Mouse (Mus musculus) adipocyte (in vitro differentiated cells): ENCODE data around the gene Ehbp1l1.

ENCODE experiments used
- DNase-seq: peaks from one replicate; pipeline ENCODE4 v3.0.0-alpha.2; 2016; ENCODE audit warnings: low spot score

The Ehbp1l1 gene

DNA sequence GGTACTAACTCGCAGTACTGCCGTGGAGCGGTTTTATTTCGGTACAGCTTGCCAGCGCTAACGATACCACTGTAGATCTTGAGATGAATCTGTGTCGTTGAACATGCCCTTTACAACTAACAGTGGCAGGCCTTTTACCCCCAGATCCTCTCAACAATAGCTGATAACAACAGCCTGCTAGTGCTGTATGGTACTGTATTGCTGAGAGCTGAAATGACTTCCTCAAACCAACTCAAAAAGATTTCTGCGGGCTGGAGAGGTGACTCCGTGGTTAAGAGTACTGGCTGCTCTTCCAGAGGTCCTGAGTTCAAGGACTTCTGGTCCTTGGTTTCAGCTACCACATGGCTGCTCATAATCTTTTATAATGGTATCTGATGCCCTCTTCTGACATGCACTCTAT lies 8.2 kb upstream of the Ehbp1l1 start:
- DNase-seq, result no peak

DNA sequence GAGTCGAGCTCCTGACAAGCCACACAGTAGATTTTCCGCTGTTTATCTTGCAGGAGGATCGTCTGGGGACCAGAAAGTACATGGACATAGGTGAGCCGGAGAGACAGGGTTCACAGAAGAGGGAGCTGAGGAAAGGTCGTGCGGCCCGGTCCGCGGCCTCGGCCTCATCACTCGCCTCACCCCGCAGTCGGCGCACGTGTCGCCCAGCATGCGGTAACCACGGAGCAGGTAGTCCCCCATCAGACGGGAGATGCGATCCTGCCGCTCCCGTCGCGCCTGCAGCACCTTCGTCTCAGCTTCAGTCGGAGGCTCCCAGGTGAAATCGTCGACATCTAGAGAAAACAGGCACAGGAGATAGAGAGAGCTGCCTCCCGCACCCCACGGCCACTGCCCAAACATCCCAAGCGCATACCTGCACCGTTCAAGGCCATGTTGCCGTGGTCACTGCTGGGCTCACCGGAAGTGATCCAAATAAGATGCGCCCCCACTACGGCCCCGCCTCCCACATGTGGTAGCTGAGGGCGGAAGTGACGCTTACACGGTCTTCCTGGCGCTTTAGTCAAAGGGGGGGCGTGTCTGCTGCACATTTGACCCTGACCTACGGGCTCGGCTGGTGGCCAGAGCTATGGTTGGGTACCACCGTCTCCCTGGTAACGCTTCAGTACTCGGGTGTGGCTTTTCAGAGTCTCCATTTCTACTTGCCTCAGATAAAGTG lies 5.3 kb upstream of the Ehbp1l1 start:
- DNase-seq, result peak; percentile 97

DNA sequence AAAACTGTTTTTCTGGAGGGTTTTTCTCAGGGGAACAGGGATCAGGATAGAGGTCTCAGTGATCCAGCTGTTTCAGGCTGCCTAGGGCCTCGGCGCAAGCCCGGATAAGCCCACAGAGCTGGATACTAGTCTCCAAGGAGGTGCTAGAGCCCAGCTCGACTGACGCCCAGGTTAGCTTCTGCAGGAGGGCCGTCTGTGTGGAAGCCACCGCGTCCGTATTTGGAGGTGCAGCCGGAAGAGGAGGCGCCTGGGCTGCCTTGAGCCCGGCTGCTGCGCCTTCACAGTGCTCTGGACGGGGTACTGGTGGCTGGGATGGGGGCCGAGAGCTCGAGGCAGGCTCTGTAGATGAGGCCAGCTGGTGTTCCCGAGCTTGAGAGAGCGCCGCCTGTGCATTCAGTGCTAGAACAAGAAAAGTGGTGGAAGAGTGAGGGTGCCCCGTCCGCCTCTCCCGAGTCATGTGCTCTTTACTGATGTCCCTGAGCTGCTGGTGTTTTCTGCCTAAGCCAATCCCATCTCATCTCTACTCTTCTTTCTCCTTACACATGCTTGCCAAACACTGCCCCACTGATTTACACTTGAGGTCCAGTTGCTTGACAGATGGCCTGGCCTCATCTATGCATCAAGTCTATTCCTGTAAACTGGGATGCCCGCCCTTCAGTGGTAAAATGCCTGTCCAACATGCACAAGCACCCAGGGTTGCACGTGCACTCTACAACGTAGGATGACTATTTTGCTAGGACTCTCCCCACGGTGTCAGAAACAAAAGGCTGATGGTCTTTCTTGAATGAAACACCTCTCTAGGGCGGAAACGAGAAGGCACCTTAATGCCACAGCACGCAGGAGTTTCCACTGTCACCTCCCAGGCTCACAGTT lies 4.4 kb upstream of the Ehbp1l1 start:
- DNase-seq, result no peak

DNA sequence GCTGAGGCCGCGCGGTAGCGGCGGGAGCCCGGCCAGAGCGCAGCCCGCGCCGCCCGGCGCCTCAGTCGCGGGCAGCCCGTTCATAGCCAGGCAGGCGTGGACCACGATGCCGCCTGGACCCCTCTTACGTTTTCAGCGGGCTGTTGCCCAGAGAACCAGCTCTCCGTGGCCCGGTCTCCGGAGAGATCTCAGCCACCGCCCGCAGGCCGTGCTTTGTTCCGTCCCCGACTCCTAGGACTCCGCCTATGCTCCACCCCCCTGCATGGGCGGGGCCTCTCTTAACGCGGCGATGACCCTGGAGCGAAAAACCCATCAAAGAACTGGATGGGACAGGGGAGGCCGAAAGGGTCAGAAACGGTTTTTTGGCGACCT lies 3.3 kb upstream of the Ehbp1l1 start, which contains the start of gene Fam89b:
Fam89b (minus strand) TSS at position 210 of the 372 bp plus-strand sequence.
- peak; percentile 92 for DNase-seq

DNA sequence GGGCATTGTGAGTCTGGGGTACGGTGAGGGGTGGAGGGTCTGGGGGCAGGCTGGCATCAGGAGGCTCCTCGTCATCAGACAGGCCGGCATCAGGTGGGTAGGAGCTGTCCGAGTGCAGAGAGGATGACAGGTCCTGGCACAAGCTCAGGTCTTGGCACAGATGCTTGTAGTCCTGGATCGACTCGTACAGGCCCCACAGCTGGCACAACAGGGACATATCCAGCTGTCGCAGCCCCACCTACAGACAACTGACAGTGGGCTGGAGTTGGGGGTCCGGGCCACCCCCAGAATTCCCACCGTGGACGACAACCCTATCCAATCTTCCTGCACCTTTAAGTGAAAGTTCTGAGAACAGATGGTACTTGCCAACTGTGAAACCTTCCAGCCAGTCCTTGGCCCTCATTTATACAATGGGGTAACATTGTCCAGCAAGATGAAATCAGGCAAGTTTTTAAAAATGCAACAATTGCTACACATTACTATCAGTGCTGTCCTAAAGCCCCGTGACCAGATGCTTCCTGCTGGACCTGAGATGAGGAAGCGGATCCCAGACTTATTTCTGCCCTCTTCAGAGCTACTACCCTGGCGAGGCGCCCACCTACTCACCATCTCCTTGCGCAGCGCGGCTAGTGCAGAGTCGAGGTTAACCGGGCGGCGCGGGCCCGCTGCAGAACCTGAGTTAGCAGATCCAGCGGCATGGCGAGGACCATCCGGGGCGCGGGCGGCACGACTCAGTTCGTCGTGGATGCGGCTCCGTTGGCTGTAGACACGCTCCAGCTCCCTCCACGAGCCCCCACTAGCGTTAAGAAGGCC lies 2.7 kb upstream of the Ehbp1l1 start:
- DNase-seq, result peak; percentile 69

DNA sequence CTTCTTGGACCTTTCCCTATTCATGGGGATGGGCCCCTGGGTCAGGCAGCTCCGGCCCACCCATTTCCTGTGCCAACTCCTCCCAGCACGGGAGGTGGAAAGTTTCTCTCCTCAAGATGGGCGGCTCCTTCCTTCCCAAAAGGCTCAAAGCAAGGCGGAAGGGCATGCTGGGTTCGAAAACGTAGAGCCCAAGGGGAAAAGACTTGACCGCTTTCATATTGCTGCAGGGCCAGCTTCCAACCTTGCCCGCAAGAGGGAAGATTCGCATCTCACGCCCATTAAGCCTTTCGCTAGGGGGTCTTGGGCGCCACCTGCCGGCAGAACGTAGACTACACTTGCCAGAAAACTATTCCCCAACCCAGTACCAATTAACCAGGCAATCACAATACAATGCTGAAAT lies 1.6 kb upstream of the Ehbp1l1 start:
- DNase-seq, result peak; percentile 87

DNA sequence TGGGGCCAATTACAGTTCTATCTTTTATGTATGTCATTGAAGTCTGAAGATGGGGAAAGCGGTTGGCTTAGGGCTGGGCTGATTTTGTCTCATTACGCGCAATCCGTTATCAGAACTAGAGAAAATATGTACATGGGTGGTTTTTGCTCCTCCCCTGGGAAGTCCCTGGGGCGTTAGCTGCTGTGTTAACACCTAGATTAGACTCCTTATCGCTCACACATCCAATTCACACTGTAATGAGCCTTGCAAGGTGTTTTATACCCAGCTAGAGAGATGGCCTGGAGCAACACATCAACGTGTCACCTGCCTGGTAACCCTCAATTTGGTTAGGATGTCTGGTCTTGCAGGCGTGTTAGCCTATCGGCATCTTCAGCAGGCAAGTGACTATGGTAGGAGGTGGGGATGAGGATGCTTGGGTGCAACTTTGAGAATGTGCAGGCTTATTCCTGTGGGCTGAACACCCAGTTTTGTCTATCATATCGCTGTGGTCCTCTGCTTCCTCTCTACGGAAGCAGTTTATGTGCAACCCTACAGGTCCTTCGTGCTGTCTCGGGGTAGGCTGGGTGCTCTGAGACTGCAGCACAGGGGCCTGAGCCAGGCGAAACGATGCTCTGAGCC lies 953 bp upstream of the Ehbp1l1 start:
- no peak for DNase-seq

DNA sequence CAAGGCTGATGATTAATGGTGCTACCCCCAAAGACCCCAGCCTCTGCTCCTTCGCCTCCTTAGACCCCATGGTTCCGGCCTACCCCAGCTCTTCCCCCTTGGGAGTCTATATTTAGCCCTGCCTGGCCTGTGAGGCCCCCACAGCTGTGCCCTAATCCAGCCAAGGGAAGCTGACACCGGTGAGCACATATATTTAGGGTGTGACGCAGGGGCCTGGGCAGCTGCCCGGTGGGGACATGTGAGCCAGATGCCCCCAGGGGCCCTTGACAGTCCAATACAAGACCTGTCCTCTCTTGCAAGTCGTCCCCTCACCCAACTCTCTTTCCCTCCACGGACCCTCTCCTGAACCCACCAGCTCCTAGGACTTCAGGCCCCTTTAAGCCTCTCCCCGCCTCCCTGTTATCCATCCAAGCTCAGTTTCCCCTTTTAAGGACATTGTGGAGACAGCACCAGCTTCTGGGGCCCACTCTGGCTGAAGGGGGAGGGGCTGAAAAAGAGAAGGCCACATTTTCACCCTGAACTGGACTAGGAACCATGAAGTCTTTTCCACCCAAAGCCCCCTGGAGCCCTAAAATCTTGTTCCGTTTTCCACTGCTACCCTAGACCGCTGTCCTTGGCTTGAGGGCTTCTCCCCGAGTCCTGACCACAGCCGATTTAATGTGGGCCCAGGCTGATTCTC lies 949 bp downstream of the Ehbp1l1 start:
- peak; percentile 80 for DNase-seq

DNA sequence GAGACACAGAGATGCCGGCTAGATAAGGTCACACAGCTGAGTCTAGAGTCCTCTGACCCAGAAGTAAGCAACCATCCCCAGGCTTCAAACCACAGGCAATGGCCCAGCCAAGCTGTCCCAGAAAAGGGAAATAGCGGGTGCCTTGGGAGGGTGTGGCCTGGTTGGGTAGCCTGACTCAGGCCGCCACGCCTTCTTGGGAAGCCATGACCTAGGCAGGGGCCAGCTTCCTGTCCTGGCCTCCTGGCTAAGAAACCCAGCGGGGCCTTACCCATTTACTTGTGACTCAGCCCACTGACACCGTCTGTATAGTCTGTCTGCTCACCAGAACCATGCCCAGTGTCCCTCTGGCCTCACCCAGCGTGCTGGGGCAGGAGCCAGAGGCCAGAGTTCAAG lies 1.6 kb downstream of the Ehbp1l1 start:
- peak; percentile 96 for DNase-seq

DNA sequence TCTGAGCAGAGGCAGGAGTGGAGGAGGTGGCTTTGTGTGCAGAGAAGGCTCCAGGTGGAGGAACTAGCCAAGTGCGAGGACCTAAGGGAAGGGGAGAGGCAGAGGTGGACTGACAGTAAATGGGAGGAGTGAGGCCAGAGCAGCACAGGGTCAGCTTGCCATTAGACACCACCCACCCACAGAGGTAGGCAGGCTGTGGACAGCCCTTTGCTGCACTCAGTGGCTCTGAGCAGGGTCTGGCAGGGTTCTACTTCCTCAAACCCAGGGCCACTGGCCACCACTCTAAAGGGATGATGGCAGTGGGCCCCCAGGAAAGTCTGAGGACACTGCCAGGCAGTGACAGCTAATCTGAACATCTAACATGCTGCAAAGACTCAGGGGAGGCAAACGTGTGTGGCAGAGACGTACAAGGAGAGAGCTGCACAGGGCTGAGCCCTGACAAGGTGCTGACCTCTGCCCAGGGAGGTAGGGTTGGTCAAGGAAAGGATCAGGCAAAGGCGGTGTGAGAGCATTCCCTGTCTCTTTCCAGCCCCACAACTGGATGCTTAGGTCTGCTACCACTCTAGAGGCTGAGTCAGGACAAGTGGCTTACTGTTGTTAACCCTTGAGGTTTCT lies 2.1 kb downstream of the Ehbp1l1 start:
- no peak for DNase-seq

DNA sequence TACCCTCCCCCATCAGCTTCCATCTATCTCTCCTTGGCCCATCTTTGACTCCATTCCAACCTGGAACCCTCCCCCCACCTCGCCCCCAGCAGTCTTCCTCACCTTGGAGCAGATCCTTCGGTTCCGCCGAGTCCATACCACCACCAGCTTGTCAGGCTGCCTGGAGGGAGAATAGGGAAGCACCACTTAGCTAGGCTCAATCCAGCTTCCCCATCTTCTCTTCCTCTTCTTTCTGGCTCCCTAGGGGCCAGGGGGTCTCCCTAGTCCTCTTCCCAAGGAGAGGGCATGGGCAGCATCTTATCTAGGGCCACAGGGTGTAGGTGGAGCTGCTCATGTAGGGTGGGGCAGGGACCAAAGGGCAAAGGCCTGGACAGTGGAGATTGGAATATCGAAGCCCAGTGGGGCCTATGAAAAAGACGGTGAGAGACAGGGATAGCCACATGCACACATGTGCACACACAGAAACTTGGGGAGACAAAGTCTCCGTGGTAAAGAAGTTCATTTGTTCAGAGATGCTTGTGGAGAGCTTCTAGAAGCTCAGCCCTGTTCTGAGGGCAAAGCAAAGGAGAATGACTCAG lies 3.2 kb downstream of the Ehbp1l1 start:
- no peak for DNase-seq

DNA sequence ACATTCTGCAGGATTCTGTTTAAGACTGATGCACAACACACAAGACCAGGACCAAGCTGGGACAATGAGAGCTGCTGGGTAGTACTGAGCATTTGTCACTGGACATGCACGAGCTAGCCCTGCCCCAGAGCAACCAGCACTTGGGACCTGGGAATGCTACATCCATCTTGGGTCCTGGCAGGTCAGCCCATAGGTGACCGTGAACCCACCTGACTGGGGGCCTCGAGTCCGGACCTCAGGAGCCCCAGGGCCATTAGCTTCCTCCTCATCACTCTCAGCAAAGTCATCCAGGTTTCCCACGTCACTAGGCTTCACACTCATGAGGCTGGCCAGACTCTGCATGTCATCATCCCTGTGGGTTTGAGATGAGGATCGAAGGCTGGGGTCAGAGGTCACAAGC lies 4.9 kb downstream of the Ehbp1l1 start:
- DNase-seq, result no peak

DNA sequence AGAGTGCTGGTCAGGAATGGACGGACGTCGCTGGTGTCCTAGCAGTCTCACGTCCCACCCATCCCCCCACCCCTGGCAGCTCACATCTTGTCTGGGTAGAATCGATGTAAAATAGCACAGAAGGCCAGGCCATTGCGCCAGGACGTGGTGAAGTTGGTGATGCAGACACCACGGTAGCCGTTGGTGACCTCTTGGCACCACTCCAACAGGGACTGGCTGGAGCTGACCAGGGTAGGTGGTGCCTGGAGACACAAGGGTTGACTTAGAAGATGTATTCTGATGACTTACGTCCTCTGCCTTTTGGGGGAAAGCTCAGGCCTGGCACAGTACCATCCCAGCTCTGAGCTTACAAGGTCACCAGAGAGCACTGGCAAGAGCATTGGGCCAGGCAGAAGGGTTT lies 9.2 kb downstream of the Ehbp1l1 start:
- no peak for DNase-seq

DNA sequence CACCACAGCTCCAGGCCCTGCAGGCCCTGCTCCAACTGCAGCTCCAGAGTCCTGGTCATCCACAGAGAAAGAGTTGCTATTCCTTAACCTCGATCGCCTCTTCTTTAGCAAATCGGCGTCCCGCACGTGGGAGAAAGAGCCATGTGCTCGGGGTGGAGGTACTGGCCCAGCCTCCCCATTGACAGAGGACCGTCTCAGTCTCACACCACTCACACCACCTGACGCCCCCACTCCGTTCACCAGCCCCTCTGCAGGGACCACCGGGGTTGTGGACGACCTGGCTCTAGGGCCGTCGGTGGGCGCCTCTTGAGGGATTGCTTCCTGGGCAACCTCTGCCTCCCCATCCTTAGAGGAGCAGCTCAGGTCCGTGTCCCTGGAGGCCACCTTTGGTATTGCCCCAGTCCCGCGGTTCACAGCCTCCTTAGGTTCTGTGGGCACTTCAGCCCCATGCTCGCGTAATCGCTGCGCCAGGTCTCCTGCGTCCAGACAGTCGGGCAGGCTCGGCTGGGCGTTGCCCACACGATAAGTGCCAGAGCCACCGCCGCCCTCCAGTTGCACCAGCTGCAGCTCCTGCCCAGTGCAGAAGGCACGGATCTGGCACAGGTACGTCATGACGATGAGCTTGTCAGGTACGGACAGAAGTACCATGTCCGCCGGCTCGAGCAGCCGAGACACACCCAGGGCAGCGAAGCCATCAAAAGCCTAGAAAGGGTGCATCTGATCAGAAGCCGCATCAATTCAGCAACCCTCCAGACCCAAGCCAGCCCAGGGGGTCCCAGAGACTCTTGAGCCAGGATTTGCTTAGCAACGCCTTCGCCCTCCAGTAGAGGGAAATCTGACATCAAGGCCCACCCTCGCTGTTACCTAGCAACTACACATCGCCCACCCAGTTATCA lies 10.1 kb downstream of the Ehbp1l1 start:
- no peak for DNase-seq

DNA sequence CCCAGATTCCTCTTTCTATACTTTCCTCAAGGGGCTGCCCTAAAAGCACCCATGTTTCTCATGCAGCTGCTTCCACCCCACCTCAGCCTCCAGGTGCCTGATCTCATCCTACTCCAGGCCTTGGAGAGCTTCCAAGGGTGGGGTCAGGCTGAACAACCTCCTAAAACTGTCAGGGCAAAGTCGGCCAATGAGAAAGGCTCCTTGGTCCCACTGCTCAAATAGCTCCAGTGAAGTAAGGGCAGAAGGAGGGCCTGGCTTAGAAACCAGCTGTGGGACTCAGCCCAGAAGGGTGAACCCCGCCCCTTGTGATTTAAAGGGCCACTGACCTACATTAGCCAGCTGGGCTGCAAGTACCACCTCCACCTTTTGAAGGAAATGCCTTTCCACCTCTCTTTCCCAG lies 12.4 kb downstream of the Ehbp1l1 start:
- peak; percentile 87 for DNase-seq

DNA sequence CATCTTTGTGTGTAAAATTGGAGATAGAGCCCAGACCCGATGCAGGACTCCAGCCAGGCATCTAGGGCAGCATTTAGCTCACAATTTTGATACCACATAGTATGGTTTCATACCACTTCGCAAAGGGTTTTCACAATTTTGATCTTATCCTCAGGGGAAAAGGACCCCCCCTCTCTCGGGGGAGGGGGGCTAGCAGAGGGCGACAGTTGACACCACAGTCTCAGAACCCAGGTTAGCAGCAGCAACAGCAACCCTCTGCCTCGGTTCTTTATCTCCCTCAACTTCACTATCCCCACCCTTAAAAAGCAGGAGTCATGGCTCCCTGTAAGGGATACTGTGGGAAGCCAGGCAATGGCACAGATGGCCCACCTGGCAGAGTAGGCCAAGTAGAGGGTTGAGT lies 12.9 kb downstream of the Ehbp1l1 start:
- no peak for DNase-seq

DNA sequence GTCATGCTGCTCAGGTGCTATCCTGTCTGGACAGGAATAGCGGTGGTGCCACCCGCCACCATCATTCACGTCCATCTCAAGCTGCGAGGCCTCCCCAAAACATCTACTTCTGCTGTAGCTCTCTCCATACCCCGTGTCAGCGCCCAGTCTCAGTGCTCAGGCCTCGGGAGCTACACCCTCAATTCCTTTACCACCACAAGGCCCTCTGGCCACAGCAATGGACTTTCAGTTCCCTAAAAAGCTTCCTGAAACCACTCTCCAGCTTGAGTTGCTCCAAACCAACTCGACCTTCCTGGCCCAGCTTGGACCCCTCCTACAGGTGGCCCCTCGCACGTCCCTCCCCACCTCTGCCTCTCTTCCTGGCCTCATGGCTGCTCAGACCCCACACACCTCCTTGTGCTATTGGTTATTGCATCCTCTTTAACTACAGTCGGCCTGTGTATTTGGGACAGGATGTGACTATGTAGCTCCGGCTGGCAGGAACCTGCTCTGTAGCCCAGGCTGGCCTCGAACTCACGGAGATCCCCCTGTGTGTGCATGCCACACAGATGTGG lies 14.1 kb downstream of the Ehbp1l1 start:
- DNase-seq, result no peak

DNA sequence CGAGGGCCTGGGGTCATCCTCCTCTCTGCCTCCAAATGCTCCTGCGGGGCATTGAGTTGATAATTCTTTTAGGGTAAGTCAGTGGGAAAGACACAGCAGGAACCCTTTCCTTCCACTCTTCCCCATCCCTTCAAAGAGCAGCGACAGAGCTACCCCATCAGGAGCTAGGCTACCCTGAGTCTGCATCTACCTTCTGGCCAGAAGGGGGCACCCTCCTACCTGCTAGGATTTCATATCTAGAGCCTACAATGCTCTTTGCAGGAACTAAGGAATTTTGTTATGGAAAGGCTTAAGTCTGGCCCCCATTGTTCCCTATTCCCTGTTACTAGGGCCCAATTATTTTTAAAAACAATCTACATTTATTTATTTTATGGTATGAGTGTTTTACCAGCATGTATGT lies 14.9 kb downstream of the Ehbp1l1 start:
- DNase-seq, result peak; percentile 79

DNA sequence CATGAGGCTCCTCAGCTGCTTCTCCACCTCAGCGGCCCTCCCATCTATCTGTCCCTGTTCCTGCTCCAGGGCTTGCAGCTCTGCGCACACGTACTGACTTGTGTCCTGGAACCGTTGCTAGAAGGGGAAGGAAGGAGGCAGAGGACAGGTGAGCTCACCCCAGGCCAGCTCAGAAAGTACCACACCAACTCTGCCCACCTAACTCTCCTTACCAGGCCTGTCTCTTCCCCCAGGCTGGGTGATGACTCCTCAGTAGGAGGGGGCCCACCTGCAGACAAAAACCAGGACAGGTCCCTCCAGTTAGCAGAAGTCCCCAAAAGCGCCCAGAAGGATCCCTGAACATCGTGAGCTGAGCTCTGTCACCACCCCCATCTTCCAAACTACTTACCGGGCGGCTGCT lies 15.5 kb downstream of the Ehbp1l1 start:
- no peak for DNase-seq
